Mouse (Mus musculus): ENCODE results near the gene Cd200r1. TPM values are rescaled to one million over a fixed set of nuclear protein-coding genes. Genes with fewer than 3 reads are reported as not detected.

Cd200r1 gene
- total and polyA plus RNA-seq, 2 experiments from 2014 or later = 0.36 to 1.5 TPM

DNA sequence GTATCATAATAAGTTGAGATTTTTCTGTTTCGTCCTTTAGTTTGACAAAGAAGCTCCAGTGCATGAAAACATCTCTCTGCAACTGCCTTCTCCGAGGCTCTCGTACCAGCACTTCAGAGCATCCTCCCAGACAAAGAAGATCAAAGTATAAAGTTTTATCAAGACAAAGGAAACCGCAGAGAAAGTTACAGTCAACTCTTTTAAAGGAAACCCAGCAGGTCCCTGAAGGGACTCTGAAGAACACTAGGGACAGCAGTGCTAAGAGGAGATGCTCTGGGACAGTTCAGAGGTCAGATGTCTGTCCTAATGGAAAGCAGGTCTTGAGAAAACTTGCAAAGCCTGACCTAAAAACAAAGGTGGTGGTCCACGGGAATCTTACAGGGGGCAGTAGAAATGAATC, 29.9 kb upstream of the Cd200r1 start:
- Histone ChIP-seq H3K4me2 (ENCODE audit: low read depth) (no peak overlapping the region), H3K4me3 (ENCODE audit: low read depth, low read length) (no peak overlapping the region), H3K9ac (no peak overlapping the region), H3K36me3 (ENCODE audit: insufficient read depth) (peaks cover 73% of the 10 kb centered on the region), H3K9me3 (ENCODE audit: low read length) (no peaks in the 10 kb centered on the region), H3K27me3 (ENCODE audit: insufficient read depth, low read length) (no peaks in the 10 kb centered on the region), H3K27ac (ENCODE audit: low read depth, low read length) (no peak overlapping the region), H3K4me1 (ENCODE audit: insufficient read depth) (no peaks in the 10 kb centered on the region)
- DNase-seq (no peak), ATAC-seq (no peak)
- TF ChIP-seq CTCF (IDR thresholded peaks at IDR 0.05; ENCODE audit: low read depth) = no peak
- 92% methylated on average over 5 of the region's 5 CpGs for WGBS

DNA sequence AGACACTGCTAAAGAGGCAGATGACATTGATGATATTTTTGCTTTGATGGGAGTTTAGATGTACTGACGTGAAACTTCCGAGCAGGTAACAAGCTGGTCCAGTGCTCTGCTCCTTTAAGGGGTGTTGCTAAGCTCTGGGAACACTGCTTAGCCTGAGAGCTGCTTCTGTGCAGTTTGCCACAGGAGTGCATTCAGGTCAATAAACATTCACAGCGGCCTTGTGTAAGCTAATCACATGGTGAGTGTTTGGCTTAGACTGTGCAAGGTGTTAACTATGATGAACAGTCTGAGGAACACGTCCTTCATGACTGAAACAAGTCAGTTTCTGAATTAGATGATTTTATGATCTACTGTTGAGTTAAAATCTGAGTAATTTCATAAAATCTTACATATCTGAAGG, 29.4 kb upstream of the Cd200r1 start:
- TF ChIP-seq CTCF (IDR thresholded peaks at IDR 0.05; ENCODE audit: low read depth) = no peak
- Histone ChIP-seq H3K4me3 (ENCODE audit: low read depth, low read length) (no peak overlapping the region), H3K9ac (no peak overlapping the region), H3K27me3 (ENCODE audit: insufficient read depth, low read length) (no peaks in the 10 kb centered on the region), H3K4me1 (ENCODE audit: insufficient read depth) (no peaks in the 10 kb centered on the region), H3K9me3 (ENCODE audit: low read length) (no peaks in the 10 kb centered on the region), H3K4me2 (ENCODE audit: low read depth) (no peak overlapping the region), H3K36me3 (ENCODE audit: insufficient read depth) (peaks cover 69% of the 10 kb centered on the region), H3K27ac (ENCODE audit: low read depth, low read length) (no peak overlapping the region)
- 81% methylated on average over 4 of the region's 4 CpGs for WGBS
- ATAC-seq (no peak), DNase-seq (no peak)

- Histone ChIP-seq H3K36me3 (ENCODE audit: insufficient read depth) (peaks cover 27% of the 10 kb centered on the region), H3K4me3 (ENCODE audit: low read depth, low read length) (no peak overlapping the region), H3K27me3 (ENCODE audit: insufficient read depth, low read length) (no peaks in the 10 kb centered on the region), H3K9me3 (ENCODE audit: low read length) (no peaks in the 10 kb centered on the region), H3K27ac (ENCODE audit: low read depth, low read length) (no peak overlapping the region), H3K9ac (no peak overlapping the region), H3K4me2 (ENCODE audit: low read depth) (no peak overlapping the region), H3K4me1 (ENCODE audit: insufficient read depth) (peaks cover 9% of the 10 kb centered on the region; the same call in 1 of the 2 replicates)
- 95% methylated on average over 1 of the region's 1 CpGs for WGBS
- TF ChIP-seq CTCF (IDR thresholded peaks at IDR 0.05; ENCODE audit: low read depth) = no peak
- ATAC-seq = no peak
- DNase-seq = no peak
Observed at GRCm38 (mm10) chr16:44742753-44743152, 22.8 kb upstream of the Cd200r1 start.

DNA sequence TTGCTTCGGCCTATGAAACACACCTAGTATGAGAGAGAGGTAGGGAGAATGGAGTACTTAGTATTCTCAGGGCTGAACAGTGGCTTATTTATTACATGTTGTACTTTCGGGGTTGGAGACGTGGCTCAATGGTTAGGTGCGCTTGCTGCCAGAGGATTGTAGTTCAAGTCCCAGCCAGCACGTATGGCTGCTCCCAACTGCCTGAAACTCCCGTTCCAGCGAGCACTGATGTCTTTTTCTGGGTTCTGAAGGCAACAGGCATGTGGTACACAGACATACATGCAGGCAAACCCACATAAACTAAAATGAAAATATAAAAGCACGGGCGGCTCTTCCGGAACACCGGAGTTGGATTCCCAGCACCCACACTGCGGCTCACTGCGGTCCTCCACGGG, 20.1 kb upstream of the Cd200r1 start:
- H3K4me2 ChIP-seq (ENCODE audit: low read depth) = peak overlapping the region; percentile 71
- DNase-seq = no peak
- ATAC-seq = peak; percentile 46; the same call in 1 of the 2 replicates
- H3K36me3 ChIP-seq (ENCODE audit: insufficient read depth) = peaks cover 10% of the 10 kb centered on the region
- H3K4me1 ChIP-seq (ENCODE audit: insufficient read depth) = peaks cover 9% of the 10 kb centered on the region; the same call in 1 of the 2 replicates
- H3K4me3 ChIP-seq (ENCODE audit: low read depth, low read length) = peak overlapping the region; percentile 87
- no peaks in the 10 kb centered on the region for H3K27me3 ChIP-seq (ENCODE audit: insufficient read depth, low read length)
- WGBS = 6% methylated on average over 14 of the region's 14 CpGs
- no peak for TF ChIP-seq CTCF (IDR thresholded peaks at IDR 0.05; ENCODE audit: low read depth)
- no peaks in the 10 kb centered on the region for H3K9me3 ChIP-seq (ENCODE audit: low read length)
- H3K9ac ChIP-seq = peak overlapping the region; percentile 97
- peak overlapping the region; percentile 97 for H3K27ac ChIP-seq (ENCODE audit: low read depth, low read length)

- Histone ChIP-seq H3K36me3 (ENCODE audit: insufficient read depth) (peaks cover 10% of the 10 kb centered on the region), H3K27me3 (ENCODE audit: insufficient read depth, low read length) (no peaks in the 10 kb centered on the region), H3K27ac (ENCODE audit: low read depth, low read length) (peak within 1 kb of the TSS; percentile 97), H3K9ac (peak within 1 kb of the TSS; percentile 97), H3K4me1 (ENCODE audit: insufficient read depth) (peaks cover 9% of the 10 kb centered on the region; the same call in 1 of the 2 replicates), H3K9me3 (ENCODE audit: low read length) (no peaks in the 10 kb centered on the region), H3K4me3 (ENCODE audit: low read depth, low read length) (peak within 1 kb of the TSS; percentile 87), H3K4me2 (ENCODE audit: low read depth) (peak within 1 kb of the TSS; percentile 71)
- peak; percentile 97 for ATAC-seq
- TF ChIP-seq CTCF (IDR thresholded peaks at IDR 0.05; ENCODE audit: low read depth) = no peak
- DNase-seq = peak; percentile 93
- under 1% methylated on average over 47 of the region's 47 CpGs for WGBS
Observed at GRCm38 (mm10) chr16:44745866-44746562, 19.5 kb upstream of the Cd200r1 start, which contains the start of gene Gtpbp8. Gene Gtpbp8, minus strand, starts transcription at chr16:44746363.

DNA sequence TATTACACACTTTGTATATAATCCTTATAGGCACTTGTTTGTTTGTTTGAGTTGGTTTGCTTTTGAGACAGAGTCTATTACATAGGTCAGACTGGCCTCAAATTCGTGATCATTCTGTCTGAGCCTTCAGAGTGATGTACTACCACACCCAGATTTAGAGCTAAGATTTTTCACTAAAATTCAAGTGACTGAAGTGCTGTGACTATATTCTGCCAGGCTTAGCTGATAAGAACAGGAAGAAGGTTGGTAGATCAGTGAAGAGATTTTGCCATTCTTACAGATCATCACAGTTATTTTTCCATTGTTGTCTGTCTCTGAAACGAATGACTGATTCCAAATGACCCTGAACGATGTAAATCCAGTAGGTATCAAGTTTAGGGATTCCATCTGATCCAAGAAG, 17.5 kb upstream of the Cd200r1 start:
- H3K36me3 ChIP-seq (ENCODE audit: insufficient read depth) = no peaks in the 10 kb centered on the region
- H3K4me1 ChIP-seq (ENCODE audit: insufficient read depth) = peaks cover 9% of the 10 kb centered on the region; the same call in 1 of the 2 replicates
- no peak for ATAC-seq
- H3K4me3 ChIP-seq (ENCODE audit: low read depth, low read length) = no peak overlapping the region
- no peaks in the 10 kb centered on the region for H3K9me3 ChIP-seq (ENCODE audit: low read length)
- no peak overlapping the region for H3K4me2 ChIP-seq (ENCODE audit: low read depth)
- WGBS = 73% methylated on average over 3 of the region's 3 CpGs
- no peak for TF ChIP-seq CTCF (IDR thresholded peaks at IDR 0.05; ENCODE audit: low read depth)
- H3K9ac ChIP-seq = no peak overlapping the region
- H3K27me3 ChIP-seq (ENCODE audit: insufficient read depth, low read length) = no peaks in the 10 kb centered on the region
- no peak for DNase-seq
- no peak overlapping the region for H3K27ac ChIP-seq (ENCODE audit: low read depth, low read length)

- no peak overlapping the region for H3K9ac ChIP-seq
- no peak overlapping the region for H3K27ac ChIP-seq (ENCODE audit: low read depth, low read length)
- WGBS = 92% methylated on average over 8 of the region's 8 CpGs
- H3K27me3 ChIP-seq (ENCODE audit: insufficient read depth, low read length) = no peaks in the 10 kb centered on the region
- no peak for ATAC-seq
- no peaks in the 10 kb centered on the region for H3K9me3 ChIP-seq (ENCODE audit: low read length)
- no peak overlapping the region for H3K4me3 ChIP-seq (ENCODE audit: low read depth, low read length)
- DNase-seq = no peak
- no peaks in the 10 kb centered on the region for H3K4me1 ChIP-seq (ENCODE audit: insufficient read depth)
- H3K36me3 ChIP-seq (ENCODE audit: insufficient read depth) = no peaks in the 10 kb centered on the region
- TF ChIP-seq CTCF (IDR thresholded peaks at IDR 0.05; ENCODE audit: low read depth) = no peak
- no peak overlapping the region for H3K4me2 ChIP-seq (ENCODE audit: low read depth)
Observed at GRCm38 (mm10) chr16:44757700-44758099, 7.8 kb upstream of the Cd200r1 start.
